Mouse (Mus musculus): ENCODE data around the gene Snx8.

DNA sequence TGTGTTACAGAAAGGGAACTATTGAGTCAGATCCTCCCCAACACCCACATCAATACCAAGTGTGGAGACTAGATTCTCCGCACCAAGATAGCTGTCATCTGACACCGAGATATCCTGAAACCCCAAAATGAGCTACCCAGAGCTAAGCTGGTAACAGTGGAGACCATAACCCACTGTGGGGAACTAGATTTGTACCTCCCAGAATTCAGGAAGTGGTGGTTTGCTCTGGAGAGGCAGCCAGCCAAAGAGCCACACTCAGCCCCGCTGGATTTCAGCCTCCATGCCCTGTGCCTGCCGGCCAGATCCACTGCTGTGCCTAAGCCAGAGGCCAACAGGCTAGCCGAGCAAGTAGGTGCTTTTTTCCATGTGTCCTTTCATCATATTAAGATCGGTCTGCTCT lies 9.8 kb downstream of the Snx8 start:
- TF ChIP-seq GABPA (IDR thresholded peaks at IDR 0.05; ENCODE audit: low read depth, low read length) (no peak), GATA1 (IDR thresholded peaks at IDR 0.05; ENCODE audit: low read depth, low read length) (peak; percentile 73), MYB (IDR thresholded peaks at IDR 0.05; ENCODE audit: low read depth, low read length) (no peak), USF2 (IDR thresholded peaks at IDR 0.05; ENCODE audit: borderline replicate concordance in 1 of 2, insufficient read depth in 1 of 2, low read depth in 1 of 2, low read length in 2 of 2) (no peak), CTCF (IDR thresholded peaks at IDR 0.05 in 2 of 3, conservative IDR thresholded peaks at IDR 0.05 in 1 of 3; ENCODE audit: control insufficient read depth in 1 of 3, insufficient read depth in 1 of 3, low read depth in 2 of 3, low read length in 3 of 3, poor library complexity in 1 of 3, severe bottlenecking in 1 of 3) (no peak), SIN3A (IDR thresholded peaks at IDR 0.05; ENCODE audit: low read length) (no peak), ZNF384 (IDR thresholded peaks at IDR 0.05; ENCODE audit: low read depth, low read length) (no peak), E2F4 (IDR thresholded peaks at IDR 0.05; ENCODE audit: borderline replicate concordance, low read depth, low read length) (no peak), TAL1 (IDR thresholded peaks at IDR 0.05; ENCODE audit: low read length) (peak; percentile 46), MAX (IDR thresholded peaks at IDR 0.05; ENCODE audit: low read length) (no peak), TBP (IDR thresholded peaks at IDR 0.05; ENCODE audit: low read depth, low read length) (peak; percentile 80), ZMIZ1 (IDR thresholded peaks at IDR 0.05; ENCODE audit: low read depth, low read length) (no peak), ZKSCAN1 (IDR thresholded peaks at IDR 0.05; ENCODE audit: low read depth, low read length) (no peak)
